Mouse (Mus musculus) embryo, embryonic 9.5 days (tissue): ENCODE data around the gene Dnase2a.
"Not testable (repeated sequence)": the region's sequence is repeated elsewhere in the genome, so short reads cannot be mapped to it uniquely, and the experiment has no call there.

ENCODE experiments used
- DNase-seq: peaks from one replicate; pipeline ENCODE4 v3.0.0-alpha.2; 2017; ENCODE audit errors: extremely low spot score

Dnase2a gene

DNA sequence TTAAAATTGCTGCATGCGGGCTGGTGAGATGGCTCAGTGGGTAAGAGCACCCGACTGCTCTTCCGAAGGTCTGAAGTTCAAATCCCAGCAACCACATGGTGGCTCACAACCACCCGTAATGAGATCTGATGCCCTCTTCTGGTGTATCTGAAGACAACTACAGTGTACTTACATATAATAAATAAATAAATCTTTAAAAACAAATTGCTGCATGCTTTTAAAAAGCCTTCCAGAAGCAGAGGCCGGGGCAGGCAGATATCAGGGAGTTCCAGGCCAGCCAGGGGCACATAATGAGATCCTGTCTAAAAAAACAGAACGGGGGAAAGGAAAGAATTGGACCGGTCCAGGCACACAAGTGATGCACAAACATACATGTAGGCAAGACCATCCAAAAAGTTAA, 381 bp upstream of the Dnase2a start:
- DNase-seq = not testable (repeated sequence)

DNA sequence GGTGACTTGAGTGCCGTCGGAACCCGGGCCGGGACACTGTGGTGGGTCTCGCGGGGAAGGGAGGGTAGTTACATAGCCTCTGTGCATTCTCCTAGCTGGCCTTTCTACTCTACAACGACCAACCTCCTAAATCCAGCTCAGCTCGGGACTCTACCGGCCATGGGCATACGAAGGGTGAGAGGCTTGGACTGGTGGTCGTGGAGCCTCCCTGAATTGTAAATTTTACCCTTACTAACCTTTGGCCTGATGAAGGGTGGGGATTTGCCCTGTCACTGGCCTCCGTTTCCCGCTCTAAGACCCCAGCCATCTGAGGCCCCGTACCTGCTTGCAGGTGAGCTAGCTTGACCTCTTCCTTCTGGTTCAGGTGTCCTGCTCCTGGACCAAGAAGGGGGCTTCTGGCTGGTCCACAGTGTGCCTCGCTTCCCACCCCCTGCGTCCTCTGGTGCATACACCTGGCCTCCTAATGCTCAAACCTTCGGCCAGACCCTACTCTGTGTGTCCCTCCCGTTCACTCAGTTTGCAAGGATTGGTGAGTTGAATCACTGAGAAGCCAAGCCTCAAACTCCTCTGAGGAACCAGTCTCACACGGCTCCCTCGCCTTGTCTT, 905 bp downstream of the Dnase2a start:
- DNase-seq = no peak

DNA sequence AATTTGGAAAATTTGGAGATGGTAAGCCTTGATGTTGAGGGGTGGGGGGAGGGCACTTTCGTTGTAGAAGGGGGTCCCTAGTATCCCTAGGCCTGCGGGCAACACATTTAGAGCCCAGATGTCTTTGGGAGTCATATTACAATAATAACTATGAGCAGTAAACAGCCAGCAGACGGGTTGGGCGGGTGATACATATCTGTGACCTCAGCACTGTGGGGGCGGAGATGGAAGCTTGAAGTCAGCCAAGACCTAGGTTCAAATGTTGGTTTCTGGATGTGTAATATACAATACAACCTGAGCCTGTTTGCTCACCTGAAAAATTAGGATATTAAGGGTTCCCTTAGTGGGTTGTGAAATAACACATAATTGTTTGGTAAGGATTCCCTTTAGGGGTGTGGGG, 1.6 kb downstream of the Dnase2a start:
- DNase-seq = no peak

DNA sequence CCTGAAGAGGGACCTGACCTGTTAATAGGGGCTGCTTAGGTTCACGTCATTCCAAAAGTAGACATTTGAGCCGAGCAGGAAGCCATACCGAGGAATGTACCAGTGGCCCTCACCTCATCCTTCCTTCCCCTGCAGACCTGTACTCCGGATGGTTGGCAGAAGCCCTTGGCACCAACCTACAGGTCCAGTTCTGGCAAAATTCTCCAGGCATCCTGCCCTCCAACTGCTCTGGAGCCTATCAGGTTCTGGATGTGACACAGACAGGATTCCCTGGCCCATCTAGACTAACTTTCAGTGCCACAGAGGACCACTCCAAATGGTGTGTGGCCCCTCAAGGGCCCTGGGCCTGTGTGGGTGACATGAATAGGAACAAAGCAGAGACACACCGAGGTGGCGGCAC, 2.2 kb downstream of the Dnase2a start:
- no peak for DNase-seq

DNA sequence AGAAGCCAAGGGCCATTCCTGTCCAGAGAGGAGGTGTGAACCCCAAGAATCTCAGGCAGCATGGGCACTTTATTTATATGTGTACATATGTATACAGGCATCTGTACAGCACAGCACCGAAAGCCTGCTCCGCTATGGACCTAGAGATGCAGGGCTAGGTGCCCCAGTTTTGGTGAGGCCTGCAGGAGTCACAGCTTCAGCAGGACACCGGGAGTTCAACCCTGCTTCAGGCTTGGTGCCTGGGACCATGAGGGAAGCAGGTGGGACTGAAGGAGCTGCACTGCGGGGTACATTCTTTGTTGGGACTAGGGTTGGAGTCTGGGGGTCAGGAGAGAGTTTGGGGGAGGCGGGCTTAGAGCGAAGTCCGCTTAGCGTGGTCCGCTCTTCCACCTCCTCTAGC, 3.5 kb downstream of the Dnase2a start:
- no peak for DNase-seq

DNA sequence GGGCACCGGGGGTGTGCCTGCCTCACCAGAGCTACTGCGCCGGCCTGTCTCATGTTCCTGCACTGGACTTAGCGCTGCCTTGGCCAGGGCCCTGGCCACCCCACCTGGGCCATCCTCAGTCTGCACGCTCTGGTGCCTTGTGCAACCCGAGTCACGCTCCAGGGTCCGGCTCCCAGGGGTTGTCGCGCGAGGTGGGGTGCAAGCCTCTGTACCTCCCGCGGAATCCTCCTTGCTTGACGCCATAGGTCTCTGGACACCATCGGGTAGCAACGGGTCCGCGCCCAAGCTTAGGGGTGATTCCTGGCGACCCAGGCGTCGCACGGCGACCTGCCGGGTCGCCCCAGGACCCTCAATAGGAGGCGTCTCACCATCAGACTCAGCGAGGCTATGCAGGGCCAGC, 4.0 kb downstream of the Dnase2a start:
- DNase-seq = no peak

DNA sequence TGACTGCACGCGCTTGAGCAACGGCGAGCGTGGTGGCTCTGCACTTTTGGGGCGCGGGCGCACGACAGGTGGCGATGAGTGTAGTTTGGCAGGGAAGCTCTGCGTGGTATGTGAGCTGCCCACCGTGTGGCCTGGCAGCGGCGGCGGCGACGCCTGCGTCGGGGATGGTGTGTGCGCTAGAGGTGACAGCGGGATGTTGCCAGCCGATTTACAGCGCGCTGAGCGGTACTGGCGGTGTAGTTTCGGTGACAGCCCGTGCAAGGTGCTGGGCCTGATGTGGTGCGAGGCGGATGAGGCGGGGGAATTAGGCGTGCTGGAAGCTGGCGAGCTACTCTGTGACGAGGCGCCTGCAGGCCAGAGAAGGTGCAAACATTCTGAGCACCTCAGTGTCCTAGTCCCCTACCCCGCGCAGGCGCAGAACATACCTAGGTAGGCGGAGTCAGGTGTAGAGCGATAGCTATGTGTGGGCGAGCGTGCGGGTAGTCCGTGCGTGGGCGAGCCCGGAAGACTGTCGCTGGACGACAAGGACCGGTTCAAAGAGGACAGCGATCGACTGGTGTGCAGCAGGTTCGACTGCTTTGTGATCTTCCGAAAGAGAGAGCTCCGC, 4.6 kb downstream of the Dnase2a start:
- DNase-seq = peak; percentile 55

DNA sequence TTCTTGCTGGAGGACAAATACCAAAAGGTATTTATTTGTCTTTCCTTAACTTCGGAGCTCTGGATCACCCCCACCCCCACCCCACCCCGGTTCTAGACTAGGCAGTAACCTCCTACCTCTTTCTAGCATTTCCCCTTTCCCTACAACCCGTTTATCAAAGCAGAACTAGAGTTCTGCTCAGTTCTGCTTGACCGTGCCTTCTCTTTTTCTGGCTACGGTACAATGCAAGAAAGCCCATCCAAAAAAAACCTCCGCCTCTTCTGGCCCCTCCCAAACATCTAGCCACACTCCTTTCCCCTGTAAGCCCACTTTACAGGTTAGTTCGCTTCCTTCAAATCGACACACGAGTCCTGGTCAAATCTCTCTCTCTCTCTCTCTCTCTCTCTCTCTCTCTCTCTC, 5.1 kb downstream of the Dnase2a start:
- DNase-seq = no peak

DNA sequence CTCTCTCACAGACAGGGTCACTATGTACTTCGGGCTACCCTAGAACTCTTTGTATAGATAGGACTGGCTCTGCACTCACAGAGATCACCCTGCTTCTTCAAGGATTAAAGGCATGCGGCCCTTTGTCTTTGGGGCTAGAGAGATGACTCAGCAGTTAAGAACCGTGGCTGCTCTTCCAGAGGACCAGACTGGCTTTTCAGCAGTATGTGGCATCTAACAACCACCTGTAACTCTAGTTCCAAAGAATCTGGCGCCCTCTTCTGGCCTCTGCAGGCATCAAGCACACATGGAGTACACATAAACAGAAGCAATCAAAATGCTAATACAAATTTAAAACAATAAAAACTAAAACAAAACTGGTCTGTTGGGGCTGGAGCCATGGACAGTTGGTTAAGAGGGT, 5.6 kb downstream of the Dnase2a start:
- DNase-seq = no peak

DNA sequence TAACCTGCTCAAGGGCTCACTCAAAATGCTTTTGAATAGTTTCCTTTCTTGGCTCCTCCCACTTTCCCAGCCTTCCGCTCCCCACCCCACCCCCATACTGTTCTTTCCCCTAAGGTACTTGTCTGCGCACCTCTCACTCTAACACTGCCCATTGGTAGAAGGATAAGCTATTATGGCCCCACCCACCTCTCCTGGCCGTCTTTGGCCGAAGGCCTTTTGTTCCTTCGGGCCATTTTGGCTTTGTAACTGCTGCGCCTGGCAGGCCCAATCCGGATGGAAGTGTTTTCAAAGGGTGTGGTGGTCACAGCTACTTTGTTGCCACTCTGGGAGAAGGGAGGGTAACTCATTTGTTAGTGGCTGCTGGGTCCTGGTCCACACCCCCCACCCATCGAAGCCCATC, 6.9 kb downstream of the Dnase2a start:
- no peak for DNase-seq

DNA sequence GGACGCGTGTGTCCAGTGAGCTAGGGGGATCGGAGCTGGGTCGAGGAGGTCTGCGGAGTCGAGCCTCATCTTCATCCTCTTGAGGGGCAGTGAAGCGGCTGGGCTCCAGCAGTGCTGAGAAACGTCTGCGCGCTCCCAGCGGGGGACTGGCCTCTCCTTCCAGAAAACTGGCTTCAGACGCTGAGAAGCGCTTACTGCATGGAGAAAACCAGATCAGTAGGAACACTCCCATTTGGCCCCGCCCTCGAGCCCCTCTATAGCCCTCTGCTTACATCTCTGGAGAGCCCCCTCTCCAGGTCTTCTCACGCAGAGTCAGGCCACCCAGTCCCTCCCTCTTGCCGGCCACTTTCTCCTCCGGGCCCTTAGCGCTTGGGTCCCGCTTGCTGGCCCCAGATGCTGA, 9.4 kb downstream of the Dnase2a start:
- DNase-seq = no peak

DNA sequence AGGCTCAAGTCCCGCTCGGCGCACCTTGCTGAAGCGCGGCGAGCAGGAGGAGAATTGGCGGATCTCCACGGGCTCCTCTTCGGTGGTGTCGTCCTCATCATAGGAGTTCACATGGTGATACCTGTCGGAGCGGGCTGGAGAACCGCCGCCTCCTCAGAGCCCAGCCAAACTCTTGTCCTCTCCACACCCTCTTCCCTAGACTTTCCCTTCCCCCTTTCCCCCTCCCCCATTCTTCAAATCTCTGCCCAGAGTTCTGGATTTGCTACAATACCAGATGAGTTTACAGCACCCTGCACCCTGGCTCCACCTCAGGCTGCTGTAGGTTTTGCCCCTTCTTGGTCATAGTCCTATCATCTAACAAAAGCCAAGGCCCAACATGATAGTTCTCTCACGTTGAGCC, 10.3 kb downstream of the Dnase2a start:
- DNase-seq = no peak

DNA sequence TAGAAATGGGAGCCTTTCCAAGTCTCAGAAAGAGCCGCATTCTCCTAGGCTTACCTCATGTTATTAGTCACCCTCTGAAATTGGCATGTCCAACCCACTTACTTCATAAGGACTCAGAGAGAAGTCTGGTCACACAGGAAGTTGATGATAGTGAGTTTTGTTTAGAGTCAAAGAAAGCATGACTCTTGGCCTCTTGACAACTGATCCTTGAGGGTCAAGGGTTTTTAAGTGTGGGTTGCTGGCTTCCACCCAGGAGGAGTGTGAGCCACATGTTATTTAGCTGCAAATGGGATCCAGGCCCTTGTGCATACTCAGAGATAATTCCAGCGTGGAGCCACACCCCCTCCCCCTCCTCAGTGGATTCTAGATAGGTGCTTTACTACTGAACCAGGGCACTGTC, 13.2 kb downstream of the Dnase2a start:
- no peak for DNase-seq

DNA sequence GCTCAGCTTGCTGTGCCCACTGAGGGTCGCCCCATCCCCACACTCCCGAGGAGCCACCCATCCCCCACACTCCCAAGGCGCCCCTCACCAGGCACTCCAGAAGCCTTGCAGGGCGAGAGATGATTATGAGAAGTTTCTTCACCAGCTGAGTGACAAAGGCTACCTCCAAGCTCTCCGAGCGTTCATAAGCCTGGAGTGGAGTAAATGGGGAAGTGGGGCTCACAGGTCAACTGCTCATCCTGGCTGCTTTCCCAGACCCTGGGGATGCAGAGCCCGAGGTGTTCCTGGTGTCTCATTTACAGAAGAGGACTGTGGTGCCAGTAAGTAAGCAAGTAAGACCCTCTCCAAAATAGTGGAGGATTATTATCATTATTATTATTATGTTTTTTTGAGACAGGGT, 17.2 kb downstream of the Dnase2a start:
- no peak for DNase-seq

DNA sequence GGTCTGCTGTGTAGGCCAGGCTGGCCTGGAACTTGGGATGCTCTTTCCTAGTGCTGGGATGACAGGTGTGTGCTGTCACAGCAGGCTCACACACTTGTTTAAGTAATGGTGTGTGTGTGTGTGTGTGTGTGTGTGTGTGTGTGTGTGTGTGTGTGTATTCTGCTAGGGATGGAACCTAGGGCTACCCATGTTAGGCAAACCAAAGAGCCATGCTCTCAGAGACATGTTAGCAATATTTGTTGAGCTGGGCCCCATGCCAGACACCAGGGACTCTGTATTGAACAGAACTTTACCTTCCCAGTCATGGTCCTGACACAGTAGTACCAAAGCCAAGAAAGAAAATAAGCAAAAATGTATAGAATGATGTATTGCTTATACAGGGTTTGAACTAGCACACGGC, 19.2 kb downstream of the Dnase2a start:
- no peak for DNase-seq

DNA sequence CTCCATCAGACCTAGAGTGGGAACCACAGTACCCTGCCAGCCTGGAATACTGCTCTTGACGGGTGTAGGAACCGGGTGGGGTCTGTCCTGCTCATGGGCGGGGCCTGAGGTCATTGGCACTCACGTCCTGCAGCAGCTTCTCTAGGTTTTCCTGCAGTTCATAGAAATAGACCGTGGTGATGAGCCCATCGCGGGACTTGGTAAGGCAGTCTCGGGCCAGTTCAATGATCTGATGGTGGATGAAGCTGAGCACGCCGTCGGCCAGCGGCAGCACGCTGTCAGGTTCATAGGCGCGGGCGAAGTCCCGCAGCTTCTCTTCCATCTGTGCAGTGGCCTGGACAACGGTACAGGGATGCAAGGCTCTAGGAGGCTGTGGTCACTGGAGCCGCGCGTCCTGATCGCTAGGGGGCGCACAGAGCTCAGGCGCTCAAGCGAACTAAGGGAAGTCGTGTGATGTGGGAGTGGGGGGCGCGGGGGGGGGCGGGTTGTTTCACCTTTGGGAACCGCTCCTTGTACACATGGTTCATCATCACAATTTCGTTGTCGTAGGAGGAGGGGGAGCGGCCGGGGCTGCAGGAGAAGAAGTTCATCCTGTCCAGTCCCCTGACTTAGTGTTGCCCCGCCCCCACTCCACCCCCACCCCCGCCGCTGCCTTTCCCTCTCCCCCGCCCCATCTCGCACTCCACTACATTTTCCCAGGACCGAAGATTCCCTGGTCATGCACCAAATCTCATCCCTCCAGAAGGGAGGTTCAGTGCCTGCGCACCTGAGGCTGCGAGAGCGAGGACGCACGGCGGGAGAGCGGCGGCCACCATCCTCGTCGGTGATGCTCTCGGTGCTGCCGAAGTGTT, 20.3 kb downstream of the Dnase2a start:
- DNase-seq = peak; percentile 80

DNA sequence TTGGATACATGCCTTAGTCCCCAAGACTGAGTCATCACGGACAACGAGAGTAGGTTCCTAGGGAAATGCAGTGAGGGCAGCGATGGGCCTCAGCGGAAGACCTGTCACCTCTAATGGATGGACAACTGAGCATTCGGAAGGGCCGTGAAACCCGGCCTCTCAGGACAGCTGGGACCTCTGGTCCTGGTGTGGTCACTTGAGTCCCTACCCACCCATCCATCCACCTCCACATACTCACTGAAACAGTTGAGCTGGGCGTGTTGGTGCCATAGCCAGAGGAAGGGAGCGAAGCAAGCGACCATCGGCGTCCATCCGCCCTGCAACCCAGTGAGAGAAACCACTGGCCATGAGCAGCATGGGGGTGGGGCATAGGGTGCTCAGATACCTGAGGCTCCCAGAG, 22.2 kb downstream of the Dnase2a start:
- no peak for DNase-seq

DNA sequence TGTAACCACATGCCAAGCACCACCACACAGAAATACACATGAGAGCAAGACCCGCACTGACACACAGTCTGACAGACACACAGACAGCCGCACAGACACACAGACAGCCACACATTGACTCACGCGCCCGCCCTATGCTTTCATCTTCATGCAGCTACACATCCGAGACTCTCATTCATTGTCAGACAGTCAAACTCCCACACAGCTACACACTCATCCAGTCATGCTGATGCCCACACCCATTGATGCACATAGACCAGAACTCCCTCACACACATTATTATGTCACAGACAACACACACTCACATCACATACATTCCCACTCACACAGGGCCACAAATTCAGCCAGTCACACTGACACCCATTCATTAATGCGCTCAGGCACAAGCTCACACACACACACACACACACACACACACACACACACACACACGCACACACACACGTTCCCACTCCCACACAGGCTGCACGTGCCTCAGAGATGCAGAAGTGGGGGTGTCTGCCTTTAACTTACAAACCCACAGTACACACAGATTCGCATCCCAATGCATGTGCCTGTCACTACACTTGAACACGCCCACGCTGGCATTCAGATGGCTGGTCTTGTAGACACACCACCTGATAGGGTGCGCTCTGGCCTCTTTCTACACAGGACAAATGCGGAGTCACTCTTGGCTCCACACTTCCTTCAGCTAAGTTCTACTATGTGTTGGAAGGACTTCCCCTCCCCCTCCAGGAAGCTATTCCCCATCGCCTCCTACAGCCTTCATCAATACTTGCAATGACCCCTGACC, 25.6 kb downstream of the Dnase2a start:
- no peak for DNase-seq

DNA sequence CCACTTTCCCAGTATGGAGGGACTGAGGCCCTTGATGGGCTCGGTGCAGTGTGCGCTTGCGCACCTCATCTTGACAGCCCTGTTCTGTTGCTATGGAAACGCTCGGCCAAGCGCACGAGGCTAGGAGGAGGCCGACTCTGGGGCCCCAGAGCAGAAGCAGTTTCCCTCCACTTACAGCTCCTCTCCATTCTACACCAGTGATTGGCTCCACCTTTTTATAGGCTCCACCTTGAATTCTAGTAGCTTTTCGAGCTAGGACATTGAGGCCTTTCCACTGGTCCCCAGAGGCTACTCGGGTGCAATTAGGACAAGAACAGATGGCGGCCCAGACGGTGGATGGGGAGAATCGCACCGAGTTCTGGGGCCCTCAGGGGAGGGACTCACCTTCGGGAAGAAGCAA, 26.5 kb downstream of the Dnase2a start:
- DNase-seq = no peak

DNA sequence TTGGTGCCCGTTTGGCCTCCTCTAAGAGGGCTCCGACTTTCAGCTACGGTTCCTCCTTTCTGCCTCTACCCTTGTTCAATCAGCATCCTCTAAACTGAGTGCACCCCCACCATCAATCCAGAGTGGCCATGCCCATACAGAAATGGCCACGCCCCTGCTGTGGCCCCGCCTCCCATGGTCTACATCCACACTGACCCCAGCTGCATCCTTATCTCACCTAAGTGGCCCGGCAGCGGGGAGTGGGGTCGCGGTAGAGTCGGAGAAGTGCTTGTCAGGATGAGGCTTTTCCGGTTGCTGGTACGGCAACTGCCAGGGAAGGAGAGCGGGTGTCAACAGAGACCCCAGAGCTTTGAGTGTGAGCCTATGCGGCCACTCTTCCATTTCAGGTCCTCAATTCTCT, 27.1 kb downstream of the Dnase2a start:
- no peak for DNase-seq

DNA sequence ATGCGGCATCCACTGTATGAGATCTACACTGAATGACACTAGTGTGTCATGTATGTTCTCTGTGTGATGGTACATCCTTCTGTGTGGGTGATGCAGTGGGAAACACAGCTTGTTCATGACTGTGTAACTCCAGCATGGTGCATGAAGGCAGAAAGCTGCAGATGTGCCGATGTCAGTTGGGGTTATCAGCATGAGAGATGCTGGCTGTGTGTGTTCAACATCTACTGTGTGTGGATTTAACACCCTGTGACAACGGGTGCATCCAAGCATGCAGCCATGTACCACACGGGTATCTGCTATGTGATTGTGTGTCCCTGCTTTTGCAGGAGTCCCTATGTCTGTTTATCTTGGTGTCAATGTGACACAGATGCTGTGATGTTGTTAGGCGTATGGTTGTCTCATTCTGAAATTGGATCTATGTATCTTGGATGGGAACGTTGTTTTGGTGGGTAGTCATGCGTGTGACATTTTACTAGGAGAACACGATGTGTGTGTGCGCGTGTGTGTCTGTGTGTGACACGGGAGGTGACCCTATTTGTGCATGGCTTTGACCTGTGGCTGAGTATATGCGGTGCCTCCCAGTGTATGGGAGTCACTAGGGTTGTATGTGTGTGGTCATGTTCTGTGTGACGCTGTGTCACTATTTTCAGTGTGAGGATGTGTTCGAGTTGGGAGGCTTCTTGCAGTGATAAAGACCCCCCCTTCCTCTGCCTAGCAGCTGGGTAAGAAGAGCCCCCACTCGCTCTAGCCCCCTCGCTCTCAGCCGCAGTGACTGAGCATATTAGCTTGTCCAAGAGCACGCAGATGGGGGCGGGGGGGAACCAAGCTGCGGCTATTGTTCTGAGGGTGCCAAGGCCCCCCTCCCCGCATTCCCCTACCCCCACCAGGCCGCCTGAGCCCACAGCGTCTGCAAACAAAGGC, 27.9 kb downstream of the Dnase2a start:
- no peak for DNase-seq
